Mouse (Mus musculus): ENCODE measurements at regions not wholly inside any gene's neighbourhood (a gene's known extent, or its start where the extent isn't known, plus 50 kb on each side); places are given as distances from the start of the nearest gene placed in this dataset.

DNA sequence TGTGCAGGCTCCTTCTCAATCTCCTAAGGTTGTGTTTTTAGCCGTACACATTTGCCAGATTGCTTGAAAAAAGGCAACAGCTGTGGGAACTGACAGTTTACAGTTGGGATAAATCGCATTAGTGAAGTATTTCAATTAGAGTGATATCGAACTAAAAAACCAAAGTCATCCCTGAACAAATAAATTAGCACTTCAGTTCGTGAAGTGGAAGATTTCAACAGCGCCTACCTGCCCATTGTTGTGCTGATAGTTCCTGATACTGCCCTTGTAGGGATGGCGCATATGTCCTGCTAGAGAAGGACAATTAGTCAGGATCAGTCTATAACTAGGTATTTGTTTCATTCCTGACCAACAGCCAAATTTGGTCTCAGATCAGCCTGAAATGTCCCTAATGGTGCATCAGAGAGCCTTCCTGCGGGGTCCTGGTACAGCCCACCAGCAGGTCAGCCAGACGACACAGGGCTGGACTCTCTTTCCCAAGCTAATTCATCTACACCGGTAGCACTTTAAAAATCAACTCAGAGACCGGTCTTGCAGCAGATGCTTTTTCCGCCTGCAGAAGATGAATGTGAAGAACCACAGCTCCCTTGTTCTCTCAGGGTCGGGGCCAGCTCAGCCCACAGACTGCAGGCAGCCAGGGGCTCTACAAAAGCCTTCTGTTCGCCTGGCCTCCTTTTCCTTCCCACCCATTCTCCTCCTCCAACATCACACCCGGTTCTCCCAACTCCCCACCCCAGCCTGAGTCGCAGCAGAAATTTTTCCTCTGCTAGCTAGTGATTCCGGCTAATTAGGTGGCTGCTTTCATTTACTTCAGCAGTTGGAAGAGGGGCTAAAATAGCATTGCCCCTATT, 146.1 kb downstream of the Psat1 start:
- peak; percentile 8 to 15 for DNase-seq
- intact Hi-C loops (cut with DNase I) = no loop called here

DNA sequence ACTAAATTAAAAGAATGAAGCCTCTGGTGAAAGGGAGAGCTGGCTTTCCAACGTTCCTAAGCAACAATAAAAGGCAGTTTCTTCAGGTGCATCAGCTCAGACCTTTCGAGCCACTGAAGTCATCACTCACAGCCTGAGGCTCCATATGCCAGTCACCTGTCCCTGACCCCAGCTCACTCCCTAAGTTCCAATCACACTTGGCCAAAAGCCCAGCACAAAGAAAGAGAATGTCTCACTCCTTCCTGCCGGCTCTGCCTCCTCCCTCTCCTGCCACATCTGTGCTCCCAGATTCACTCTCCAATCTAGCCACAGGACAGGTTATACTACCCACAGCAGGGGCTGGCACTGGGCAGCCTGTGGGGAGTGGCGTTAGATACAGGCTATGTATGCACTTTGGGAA, 150.7 kb downstream of the Psat1 start:
- intact Hi-C loops (cut with DNase I) = no loop called here
- DNase-seq = no peak

DNA sequence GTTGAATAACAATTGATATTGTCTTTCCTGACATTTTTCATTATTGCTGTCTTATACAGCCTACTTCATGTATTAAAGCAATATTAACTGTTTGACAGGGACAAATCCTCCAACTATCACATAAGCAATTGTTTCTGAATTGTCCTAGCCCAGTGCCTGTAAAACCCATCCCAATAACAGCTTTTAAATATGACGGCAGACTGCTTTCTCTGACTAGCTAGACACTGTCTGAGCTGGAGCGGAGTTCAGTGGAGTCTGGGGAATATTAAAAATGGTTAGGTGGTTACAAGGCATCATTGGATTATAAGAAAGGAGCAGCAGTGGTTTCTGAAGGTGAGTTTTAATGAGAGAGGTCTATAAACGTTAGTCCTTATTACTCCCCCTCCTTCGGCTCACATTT, 155.2 kb downstream of the Psat1 start:
- intact Hi-C loops (cut with DNase I) = no loop called here
- no peak for DNase-seq

DNA sequence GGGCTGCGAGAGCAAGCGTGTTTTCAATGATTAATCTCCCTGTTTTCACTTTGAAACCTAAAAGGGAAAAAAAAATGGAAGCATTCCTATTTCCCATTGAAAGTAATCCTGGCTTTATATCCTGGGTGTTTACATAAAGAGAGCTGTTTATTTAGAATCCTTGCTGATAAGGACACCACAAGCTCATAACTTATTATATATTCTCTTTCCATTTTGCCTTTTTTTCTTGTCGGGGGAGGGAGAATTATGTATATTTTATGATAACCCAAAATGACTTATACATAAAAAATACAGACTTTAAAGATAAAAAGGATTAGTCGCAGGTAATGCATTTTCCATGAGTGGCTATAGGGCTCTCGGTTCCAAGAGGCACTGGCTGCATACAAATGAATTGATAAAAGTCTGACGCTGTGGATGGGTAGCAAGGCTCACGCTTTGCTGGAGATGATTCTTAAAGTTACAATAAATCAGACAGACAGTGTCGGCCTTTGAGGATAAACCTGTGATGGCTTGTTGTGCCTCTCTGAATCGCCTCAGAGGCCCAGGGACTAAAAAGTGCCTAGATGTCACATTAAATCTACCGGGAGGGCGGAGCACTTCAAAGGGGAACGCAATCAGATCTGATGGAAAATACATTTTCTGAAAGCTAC, 155.7 kb downstream of the Psat1 start:
- intact Hi-C loops (cut with DNase I) = no loop called here
- DNase-seq = no peak

DNA sequence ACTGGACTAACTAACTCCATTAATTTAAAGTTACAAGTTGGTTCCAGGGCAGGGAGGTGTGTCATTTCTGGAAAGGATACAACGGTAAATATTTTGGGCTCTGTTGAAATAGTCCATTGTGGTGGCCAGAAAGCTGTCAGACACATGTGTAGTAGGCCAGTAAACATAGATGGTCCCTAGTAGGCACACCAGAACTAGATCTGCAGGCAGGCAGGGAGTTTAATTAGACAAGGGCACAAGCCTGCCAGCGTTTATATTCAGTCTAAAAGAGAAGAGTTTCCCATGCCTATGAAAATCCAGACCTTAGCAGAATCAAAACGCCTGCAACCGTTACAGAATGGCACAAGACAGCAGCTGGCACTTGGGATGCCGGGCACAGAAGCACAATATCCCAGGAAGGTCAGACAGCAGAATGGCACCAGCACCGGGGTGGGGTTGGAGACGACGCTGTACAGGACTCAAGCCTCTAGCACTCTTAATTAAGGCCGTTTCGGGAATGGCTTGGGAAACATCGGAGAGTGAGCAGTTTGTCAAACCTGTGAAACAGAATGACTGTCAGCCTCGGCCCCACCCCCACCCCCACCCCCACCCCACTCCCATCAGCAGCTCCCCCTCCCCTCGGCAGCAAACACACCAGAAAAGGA, 156.4 kb downstream of the Psat1 start:
- intact Hi-C loops (cut with DNase I) = no loop called here
- DNase-seq = no peak

DNA sequence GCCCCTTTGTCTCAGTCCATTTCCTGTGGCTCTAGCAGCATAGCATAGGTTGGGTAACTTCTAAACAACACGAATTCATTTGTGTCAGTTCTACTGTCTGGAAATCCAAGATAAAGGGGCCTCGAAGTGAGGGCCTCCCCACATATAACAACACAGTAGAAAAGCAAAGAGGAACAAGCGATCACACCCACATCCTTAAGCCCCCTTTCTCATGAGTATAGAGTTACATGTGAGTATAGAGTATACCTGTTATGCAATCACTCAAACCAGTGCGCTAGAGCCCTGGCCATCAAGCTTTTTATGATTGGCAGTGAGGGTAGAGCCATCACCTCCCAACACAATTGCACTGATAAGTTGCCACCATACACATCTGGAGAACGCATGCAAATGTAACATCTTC, 157.4 kb downstream of the Psat1 start:
- no peak for DNase-seq
- intact Hi-C loops (cut with DNase I) = no loop called here

DNA sequence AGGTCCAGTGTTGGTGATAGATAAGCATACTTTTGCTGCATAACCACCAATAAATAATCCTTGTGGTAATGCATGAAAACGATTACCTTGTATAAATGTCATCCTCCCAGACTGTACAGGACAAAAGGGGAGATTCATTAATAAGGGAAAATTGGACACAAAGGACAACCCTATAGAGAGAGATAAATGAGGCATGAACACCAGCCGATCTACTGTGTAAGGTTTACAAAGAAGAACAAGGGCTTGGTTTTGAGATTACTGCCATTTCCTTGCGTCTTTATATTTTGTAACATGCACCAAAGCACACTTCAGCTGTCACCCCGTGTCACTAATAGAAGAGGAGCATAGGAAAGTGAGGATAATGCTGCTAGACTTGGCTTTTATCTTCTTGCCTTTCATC, 162.5 kb downstream of the Psat1 start:
- no peak for DNase-seq
- intact Hi-C loops (cut with DNase I) = no loop called here

DNA sequence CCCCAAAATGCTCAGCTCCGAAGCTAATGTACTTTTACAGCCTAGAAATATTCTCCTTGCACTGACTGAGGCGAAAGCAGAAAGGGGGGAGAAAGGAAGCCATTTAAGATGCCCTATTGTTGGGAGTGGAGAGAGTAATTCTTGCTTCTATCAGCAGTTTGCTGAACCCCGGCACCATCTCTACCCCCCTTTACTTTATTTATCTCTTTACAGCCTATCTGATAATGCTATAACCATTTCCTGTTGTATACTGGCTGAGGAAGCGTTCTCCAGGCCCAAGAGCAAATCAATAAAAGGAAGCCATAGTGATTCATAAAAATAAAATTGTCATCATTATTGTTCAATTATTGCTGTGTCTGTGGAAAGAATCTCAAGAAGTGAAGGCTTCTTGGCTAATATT, 177.5 kb downstream of the Psat1 start:
- DNase-seq = no peak
- intact Hi-C loops (cut with DNase I) = no loop called here

DNA sequence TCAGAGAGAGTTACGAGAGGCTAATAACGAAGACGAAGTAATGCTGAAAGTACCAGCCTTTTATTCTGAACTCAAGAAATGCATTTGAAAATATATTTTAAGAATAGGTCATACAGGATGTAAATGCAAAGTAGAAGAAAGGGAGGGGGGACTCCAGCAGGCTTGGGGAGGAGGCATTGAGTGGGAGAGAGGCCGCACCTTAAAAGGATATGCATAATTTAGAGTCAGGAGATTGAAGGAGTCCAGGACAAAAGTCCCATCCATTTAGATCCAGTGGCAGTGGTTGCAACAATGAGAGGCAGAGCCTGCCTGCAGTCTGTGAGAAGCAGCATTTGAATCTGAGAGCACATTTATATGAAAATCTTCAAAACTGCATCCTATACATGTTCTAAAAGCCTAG, 186.1 kb downstream of the Psat1 start:
- no peak for DNase-seq
- intact Hi-C loops (cut with DNase I) = no loop called here

DNA sequence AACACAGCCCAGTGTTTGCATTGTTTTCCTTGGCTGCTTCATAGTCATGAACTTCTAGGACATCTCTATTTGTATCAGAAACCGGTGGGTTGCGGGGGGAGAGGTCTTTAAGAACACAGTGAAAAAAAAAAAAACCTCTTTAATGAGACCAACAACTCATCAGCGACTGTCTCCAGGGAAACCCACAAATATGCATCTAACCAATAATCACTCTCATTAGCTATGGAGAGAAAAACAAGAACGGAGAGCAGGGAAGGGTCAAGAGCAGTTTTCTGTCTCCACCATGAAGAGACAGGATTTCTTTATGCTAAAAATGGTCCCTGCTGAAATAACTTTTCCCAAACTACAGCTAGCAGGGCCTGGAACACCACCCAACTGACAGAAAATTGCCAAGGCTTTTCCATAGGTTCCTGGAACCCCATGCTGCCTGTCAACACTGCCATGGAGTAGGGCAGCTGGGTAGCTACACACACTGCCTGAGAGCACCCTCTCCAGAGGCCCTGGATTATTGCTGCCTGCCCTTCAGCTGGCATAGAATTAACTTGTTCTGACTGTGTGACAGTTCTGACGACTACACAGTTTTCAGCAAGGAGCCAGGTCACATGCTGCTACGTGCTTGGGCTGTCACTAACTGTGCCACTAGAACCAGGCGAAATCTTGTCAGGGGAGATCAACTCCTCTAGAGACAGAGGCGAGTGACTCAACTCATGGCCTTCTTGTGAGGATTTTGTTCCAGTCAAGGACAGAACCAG, 201.9 kb downstream of the Psat1 start:
- DNase-seq = no peak
- intact Hi-C loops (cut with DNase I) = no loop called here

DNA sequence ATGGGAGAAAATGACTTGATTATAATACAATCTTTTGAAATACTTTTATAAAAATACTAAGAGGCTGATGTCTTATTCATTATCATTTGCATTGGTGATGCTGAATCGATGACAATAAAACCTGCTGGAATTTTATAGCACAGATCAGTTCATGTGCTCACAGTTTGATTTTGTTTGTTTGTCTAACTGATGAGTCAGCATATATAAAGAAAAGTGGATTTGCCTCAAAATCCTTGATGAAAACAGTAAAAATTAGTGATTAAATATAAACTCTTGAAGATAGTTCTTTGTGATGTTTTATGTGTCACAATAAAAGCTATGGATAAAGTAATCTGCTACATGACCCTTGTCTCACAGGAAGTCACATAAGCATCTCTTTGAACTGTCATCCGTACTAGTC, 210.9 kb downstream of the Psat1 start:
- no peak for DNase-seq
- intact Hi-C loops (cut with DNase I) = no loop called here

DNA sequence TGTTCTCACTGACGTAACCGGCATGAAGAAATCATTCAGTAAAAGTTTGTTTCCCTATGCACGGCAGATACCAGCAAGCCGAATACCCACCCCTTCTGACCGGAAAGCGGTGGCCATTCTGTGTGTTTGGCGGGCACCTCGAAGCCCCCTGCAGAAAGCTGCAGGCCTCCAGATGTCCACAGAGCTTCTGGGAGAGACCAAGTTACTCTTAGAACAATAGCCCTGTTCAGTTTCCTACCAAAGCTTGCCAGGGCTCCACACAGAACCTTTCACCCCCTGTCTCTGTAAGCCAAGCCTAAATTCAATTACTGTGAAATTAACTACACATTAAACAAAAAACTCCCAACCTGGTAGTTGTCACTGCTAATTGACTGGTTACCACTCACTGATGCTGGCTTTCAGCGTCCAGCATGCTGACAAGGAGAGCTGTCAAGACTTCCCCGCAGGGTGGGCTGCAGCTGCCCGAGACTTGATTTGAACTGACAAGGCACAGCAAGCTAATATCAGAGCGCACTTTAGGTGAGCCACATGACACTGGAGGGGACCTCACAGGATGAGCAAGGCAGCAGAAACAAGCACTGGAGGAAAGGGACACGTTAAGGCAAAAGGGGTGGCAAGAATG, 220.2 kb downstream of the Psat1 start:
- intact Hi-C loops (cut with DNase I) = no loop called here
- no peak for DNase-seq

DNA sequence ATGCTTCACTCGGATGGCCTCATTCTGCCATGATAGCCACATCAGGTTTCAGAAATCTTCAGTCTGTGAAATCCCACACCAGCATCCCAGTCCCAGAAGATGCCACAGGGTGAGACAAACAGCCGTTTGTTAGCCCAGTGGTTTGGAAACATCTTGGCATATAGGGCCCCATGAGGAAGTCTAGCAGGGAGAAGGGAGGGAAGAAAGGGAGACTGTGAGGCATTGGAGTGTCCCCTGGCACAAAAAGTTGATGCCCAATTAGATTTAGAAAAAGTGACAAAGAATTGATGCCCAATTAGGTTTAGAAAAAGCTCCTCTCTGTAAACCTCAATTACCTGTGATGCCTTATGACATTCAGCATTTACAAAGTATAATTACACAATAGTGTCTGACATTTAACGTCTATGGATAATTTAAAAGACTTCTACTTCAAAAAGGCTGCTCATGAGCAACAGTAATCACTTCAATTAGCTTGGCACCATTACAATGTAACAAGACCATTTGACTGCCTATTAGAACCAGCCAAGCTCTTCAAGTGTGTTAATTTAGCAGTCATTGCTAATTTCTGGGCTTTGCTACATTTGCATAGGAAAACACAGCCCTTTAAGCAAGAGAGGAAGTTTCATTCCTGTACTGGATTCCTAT, 254.6 kb downstream of the Psat1 start:
- DNase-seq = no peak
- intact Hi-C loops (cut with DNase I) = no loop called here

DNA sequence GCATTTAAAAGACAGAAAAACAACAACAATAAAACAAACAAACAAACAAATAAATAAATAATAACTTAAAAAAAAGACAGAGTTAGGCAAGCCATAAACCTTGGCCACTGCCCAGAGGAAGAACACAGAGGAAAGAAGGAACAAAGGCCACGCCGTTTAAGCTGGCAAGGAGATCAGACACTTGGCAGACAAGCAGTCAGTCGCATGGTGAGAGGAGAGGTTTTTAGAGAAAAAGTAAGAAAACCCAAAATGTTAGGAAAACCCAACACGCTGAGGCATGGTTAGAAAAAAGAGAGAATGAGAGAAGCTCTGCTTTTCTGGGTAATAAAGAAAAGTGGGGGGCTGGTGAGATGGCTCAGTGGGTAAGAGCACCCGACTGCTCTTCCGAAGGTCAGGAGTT, 277.1 kb downstream of the Psat1 start:
- intact Hi-C loops (cut with DNase I) = no loop called here

DNA sequence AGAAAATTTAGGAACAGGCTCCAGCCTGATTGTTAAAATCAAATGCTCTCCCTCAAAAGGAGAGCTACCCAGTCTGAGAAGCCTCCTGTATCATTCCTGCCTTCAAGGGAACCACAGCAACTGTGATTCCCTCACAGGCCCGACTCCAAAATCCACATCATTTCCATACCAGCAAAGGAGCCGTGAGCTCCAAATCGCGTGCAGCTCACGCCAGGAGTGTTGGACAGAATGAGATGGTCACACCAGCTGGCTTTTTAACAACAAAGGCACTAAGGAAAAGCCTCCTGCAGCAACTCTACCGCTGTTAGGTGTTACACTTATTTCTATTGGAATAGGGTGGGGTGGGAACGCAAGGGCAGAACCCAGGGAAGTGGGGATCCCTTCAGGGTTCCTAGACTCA, 277.6 kb downstream of the Psat1 start:
- intact Hi-C loops (cut with DNase I) = no loop called here

More for the DNA sequence above, 277.1 kb downstream of the Psat1 start:
- no peak for DNase-seq

DNA sequence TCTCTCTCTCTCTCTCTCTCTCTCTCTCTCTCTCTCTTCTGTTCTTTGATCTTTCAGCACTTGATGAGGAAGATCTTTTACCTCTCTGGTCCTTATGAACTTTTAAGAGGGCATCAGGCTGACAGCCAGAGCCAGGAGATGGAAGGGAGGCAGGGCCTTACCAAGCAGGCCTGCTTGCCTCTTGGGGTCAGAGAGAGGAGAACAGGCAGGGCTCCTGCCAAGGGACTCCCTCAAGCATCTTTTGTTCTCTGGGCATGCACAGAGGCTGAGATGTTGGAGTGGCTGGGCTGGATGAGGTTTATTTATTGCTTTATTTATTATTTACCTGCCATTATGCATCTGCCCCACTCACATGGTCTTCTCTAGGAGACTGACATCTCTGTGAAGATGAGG, 278.5 kb downstream of the Psat1 start:
- intact Hi-C loops (cut with DNase I) = no loop called here
- DNase-seq = no peak

More for the DNA sequence above, 277.6 kb downstream of the Psat1 start:
- DNase-seq = no peak

DNA sequence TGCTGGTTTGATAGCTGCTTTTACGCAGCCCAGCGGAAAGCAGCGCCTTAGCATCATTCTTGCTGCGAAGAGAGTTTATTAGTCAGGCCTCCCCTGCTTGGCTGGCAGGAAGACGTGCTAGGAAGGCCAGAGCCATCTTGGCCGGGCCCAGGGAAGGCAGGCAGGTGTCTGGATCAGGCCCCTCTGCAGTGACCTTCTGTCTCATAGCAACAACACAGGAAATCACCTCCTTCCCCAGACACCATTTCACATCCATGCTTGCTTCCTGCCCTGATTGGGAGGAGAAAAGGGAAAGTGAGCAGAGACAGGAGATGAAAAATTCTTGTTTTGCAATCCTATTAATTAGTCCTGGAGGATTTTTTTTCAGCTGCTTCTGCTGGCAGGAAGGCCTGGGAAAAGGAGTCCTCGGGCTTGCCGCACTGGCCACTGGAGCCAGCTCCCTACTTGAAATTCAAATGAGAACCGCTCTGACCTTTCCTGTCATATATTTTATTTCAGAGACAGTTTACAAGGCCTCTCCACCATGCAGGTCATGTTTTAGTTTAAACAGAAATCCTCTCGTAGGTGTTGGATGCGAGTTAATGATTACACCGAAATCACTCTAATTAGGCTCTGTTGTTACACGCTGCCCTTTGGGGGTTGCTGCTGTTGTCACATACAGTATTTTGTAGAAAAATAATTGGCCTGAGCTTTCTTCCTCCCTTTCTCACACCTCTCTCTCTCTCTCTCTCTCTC, 279.1 kb downstream of the Psat1 start:
- intact Hi-C loops (cut with DNase I) = no loop called here
- DNase-seq = peak in 1 of 2 experiments; percentile 29

DNA sequence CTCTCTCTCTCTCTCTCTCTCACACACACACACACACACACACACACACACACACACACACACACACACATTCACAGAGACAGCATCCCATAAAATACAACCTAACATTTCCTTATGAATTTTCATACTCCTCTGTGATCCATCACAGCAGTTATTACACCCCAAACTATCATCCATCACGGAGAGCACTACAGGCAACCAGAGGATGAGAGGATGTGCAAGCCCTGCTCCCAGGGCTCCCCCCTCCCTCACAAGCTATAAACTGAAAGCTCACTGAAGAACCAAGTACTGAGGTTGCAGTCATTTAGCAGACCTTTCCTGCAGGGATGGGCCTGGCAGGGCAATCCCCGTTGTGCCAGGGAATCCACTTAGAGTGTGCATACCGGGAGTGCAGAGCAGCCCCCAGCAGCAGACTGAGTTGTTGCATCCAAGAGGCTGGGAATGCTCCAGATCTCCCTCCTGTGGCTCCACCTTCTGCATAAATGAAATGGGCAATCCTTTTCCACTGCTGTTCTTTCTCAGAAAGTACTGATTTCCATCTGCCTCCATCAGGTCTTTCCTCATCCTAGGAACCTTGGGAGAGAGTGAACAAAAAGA, 283.4 kb downstream of the Psat1 start:
- intact Hi-C loops (cut with DNase I) = no loop called here
- no peak for DNase-seq

DNA sequence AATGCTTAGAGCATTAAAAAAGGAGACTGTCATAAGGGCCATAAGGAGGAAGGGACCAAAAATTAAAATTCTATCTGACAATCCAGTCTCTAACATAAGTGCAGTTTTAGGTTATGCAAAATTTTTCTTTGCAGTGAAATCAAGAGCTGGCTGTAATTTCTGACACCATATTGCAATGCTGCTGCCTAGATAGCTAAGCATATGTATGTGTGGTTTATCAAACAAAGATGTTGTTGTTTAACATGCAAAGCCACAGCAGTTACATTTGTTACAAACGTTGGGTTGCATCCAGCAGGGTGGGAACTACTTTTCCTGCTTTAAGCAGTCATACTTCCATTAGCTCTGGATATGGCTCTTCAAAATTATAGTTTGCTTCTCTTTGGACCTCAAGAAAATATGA, 288.5 kb downstream of the Psat1 start:
- no peak for DNase-seq
- intact Hi-C loops (cut with DNase I) = no loop called here
